Mouse (Mus musculus): ENCODE measurements around the gene Cavin2.

Gene Cavin2

DNA sequence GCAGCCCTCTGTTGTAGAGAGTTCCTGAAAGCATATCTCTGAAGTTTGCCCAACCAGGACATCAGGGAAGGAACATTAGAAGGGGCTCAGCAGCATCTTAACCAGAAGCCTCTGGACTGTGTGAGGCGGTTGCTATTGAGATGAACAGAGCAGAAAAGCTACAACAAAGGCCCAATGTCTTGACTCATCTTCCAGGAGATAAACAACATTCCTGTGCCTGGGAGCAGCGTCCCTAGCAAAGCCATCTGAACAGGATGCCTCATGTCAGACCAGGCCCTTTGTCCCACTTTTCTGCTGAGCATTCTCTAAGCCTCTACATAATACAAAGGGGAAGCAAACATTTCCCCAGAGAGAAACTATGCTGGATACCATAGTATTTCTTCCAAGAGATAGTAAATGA lies 26.6 kb downstream of the Cavin2 start:
- DNase-seq: peak; percentile 23

DNA sequence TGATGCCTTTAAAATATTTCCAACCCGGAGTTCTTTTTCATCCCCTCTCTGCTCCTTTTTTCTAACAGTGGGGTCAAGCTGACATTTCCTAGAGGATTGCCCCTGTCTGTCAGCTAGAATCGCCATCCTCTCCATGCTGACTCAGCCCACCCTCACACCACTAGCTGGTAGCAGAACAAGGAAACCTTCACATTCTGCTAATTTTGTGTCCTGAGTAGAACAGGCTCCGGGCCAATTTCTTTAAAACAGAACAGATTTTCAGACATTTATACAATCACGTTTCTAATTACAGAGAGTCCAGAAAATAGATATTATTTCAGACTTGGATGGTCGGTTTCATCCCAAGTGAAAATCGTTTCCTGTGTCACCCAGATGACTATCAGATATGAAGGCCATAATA lies 34.6 kb downstream of the Cavin2 start:
- no peak for DNase-seq

DNA sequence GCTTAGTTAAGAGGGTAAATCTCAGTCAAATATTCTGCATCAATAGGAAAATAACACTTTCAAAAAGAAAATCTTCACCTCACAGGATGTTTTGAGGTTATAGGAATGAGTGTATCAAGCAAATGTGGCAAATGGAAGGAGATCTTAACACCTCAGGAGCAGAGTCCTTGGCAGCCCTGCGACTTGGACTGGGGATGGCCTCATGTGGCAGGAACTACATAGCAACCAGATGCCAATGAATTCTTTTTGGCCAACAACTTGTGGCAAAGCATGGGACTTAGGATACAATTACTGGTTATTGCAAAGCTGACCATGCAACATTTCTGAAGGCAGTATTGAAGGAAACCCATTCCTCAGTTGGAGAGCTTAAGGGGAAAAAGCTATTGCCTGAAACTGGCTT lies 39.6 kb downstream of the Cavin2 start:
- no peak for DNase-seq

DNA sequence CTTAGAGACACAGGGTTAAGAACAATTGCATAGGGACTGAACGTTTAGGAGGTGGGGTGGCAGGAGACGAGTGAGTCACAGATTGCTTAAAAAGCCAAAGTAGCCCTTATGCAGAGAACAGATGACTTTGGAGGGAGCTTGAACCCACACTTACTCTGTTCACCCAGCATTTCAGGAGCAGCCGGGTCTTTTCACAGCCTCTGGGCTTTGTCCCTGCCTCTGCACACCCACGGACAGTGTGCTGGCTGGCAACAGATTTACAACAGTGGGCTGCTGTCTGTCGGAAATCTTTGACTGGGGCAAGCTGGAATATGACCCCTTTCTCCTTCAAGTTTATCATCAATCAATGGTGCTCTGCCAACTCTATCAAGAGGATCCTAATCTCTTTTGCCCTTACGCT lies 44.1 kb downstream of the Cavin2 start:
- DNase-seq: no peak

DNA sequence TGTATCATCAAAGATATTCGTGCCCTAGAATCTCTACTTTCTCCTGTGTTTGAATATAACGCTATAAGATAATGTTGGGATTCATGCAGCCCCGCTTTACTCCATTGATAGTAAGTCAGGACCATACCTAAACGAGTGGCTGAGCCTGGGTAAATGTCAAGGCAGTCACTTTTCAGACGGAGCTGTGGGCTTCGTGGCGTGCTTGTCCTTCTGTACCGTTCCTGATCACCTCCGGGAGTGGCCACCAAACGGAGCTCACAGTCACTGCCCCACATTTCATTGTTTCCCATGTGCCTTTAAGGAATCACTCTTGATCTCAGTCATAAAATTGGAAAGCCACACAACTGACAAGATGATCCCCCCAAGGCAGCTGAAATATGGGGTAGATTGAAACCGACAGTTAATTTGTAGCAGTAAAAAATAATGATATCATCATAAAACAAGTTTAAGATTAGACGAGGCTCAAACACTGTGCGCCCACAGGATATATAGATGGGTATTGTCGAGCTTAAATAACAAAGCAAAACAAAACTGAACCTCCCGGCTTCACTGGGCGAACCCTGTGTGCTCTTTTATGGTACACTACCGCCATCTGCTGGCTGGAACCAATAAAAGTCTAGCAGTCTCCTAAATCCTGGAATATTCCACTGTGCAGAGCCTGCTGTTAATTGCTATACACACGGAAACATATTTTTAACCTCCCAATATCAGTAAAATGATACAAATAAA lies 44.8 kb downstream of the Cavin2 start:
- peak; percentile 91 for DNase-seq

DNA sequence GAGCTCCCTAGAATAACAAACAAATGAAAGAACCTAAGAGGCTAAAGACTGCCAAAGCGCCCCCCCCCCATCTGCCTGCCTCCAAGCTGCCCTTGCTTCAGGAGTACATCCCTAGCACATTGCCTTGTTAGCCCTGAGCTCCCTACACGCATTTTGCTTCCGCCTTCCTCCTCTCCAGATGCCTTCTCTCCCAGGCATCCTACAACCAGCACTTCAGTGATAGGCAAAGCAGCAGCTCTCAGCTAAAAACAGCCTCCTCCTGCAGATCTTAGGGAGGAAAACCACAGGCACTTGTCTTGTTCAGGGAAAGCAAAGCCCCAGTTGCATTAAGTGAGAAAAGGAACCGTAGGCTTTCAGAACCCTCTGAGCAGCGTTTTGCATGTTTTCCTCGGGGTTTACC lies 45.4 kb downstream of the Cavin2 start:
- DNase-seq: no peak

DNA sequence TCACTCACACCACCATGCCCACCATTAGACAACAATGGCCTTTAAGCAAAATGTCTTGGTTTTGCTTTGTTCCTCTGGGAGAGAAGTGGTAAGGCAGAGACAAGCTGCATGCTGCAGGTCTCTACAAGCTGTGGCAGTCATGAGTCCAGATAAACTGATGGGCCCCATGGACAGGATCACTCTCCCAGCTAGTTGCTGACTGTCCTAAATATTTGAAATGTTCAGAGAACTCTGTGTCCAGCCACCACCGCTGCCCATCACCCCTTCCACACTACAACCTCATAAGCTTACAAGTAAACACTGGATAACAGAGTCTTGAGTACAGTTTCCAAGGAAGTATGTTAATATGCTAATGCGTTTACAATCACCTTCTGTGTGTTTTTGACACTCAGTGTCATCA lies 46.2 kb downstream of the Cavin2 start:
- DNase-seq: no peak

DNA sequence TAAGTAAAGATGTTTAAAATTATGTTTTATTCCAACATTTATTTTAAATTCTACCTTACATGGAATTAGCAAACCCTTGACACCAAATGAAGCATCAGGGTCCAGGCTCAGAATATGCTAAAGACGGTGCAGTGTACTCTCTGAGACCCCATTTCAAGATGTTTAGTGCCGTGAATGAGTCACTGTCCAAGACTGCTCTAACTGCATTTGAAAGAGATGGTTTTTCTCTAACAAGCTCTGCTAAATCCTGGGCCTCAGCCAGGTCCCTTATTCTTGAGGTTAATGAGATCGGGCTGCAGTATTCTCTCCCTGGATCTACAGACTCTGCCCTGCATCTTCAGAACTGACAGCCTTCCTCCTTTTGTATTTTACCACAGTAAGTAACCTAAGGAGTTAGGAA lies 55.2 kb downstream of the Cavin2 start:
- peak; percentile 35 for DNase-seq

DNA sequence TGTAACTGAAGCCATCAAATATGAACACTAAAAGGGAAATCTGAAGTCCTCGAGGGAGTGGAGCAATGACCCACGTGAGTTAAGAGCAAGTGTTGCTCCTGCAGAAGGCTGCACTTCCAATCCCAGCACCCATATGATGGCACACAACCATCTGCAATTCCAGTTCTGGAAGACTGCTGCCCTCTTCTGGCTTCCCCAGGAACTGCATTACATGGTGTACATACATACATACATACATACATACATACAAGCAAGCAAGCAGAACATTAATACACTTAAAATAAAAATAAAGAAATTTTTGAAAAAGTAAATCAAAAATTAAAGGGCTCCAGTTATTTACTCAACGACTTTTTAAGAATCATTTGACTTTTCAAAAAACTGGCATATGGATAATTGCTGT lies 58.7 kb downstream of the Cavin2 start:
- no peak for DNase-seq

DNA sequence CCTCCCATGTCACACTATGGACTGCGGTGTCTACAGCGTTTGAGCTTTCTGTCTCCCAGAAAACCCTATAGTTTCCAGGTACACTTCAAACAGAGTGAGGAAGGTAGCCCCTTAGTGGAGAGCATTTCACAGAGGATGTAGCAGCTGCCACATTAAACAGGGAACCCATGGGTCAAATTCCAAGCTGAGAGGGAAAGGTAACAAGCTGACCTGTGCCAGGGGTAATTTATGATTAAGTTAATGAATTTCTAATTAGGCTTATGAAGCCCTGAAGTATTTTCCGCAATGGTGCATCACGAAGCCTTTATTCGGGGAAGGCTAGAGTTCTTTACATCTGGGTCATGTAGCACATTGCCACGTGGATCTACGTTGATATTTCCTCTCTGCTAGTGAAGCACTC lies 59.7 kb downstream of the Cavin2 start:
- no peak for DNase-seq

DNA sequence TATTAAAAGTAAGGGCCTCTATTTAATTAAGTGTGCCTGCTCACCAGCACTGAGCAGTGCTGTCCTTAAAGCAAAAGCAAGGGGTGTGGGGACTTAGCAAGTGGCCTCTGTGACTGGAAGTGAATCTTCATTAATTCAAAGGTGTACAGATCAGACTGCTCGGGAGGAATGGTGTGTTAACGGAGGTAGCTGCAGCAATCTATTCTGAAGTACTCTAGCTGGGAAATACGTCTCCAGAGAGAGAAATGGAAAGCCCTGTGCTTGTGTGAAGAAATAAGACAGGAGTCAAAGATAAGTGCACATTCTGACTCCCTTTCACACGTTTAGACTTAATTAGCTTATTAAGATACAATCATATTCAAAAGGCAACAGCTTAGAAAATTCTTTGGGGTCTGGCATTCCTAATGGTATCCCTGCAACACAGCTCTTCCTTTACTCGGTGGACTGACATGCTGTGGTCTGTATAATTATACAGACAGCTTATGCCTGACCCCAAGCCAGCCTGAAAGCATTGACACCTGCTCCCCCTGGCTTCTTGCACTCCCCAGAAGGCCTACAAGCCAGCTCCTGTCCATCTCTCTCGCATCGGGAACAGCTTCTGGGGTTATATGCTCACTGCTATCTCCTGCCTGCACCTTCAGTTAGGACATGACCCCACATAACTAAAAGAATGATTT lies 60.5 kb downstream of the Cavin2 start:
- DNase-seq: no peak

All from retina, postnatal 1 day (tissue).